Mouse (Mus musculus) testis, adult 2 months (tissue): Measurements from ENCODE around the gene Krtap4-7.

Experiments used
- CTCF ChIP-seq: fragments of 200-500 bp; IDR thresholded peaks from 2 replicates; pipeline ENCODE4 v1.5.1; 2012; ENCODE audit warnings: low read depth, mild to moderate bottlenecking, inconsistent platforms, low read length, moderate library complexity; ENCODE audit not compliant: control insufficient read depth, insufficient read depth, insufficient replicate concordance
- POLR2A ChIP-seq: fragments of 200-500 bp; IDR thresholded peaks from 2 replicates; pipeline ENCODE4 v1.6.1; 2012; ENCODE audit warnings: low read depth, mild to moderate bottlenecking, inconsistent platforms, low read length, moderate library complexity; ENCODE audit not compliant: control insufficient read depth

DNA sequence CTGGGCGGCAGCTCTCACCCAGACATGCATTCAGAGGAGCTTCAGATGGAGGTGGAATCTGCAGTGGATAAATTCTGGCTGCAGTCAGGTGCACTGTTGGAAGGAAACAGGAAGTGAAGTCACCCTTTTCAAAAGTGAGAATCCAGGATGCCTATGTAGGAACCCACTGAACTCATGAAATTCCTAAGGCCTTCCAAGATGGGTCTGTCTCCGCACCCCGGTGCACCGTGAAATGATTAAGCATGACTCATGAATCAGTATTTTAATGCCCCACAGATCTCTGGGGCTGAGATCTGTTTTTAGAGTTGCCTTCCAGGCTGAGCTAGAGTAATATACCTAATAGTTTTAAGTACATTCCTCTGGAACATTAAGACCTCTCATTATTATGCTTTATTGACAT, 15.4 kb upstream of the Krtap4-7 start:
- TF ChIP-seq CTCF (no peak), POLR2A (no peak)
